Mouse (Mus musculus): ENCODE measurements around the gene Pbrm1.

GRCm38 (mm10) chr14:31166827-31167226 is 147.9 kb downstream of the Pbrm1 start:
- TF ChIP-seq CTCF (IDR thresholded peaks at IDR 0.05; ENCODE audit: control insufficient read depth, insufficient read depth, insufficient replicate concordance, low read depth, low read length), result no peak
- no peak for TF ChIP-seq POLR2A (IDR thresholded peaks at IDR 0.05; ENCODE audit: control insufficient read depth, low read depth, low read length)
